Mouse (Mus musculus): ENCODE results near the gene Batf3.

DNA sequence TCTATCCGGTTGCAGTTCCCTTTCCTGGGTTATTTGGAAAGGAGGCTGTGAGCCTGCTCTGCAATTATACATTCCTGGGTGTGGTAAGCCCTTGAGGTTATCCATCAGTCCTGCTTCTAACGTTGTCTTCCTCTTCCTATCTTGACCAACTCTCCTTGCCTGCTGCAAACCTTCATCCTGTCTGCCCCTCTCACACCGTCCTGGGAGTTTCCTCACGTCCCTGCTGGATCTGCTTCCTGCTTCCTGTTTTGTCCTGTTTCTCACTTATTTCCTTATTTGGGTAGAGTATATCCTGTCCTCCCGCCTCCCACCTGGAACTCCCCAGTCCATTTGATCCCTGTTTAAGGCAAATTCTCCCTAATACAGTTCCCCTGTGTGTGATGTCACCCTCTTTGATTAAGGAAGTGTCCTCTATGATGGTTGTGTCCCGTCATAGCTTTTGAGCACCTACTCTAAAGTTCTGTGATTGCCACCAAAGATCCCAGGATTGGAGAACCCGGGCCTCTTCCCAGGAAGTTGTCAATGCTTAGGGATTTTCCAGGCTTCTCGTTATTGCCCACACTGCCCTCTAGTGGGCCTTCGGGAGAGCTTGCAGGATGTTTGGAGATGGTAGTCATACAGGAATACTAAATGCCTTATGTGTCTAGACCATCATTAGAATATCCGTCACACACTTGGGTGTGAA lies 22.3 kb upstream of the Batf3 start:
- TF ChIP-seq EP300 (IDR thresholded peaks at IDR 0.05; ENCODE audit: insufficient read depth, low read depth, low read length) (no peak), CTCF (IDR thresholded peaks at IDR 0.05) (peak; percentile 96), POLR2A (IDR thresholded peaks at IDR 0.05; ENCODE audit: insufficient read depth, low read depth, low read length) (peak; percentile 53)
